Mouse (Mus musculus): Measurements from ENCODE around the gene Slc10a4.

GRCm38 (mm10) chr5:72972934-72973333 lies 33.7 kb upstream of the Slc10a4 start:
- TF ChIP-seq USF1 (IDR thresholded peaks at IDR 0.05; ENCODE audit: low read depth) = no peak
- no peak for TF ChIP-seq POLR2A (IDR thresholded peaks at IDR 0.05; ENCODE audit: insufficient read length, low read depth)
- TF ChIP-seq CEBPB (IDR thresholded peaks at IDR 0.05; ENCODE audit: insufficient read depth, poor library complexity, severe bottlenecking) = no peak
